Mouse (Mus musculus) thymus, adult 2 months (tissue): Measurements from ENCODE around the gene Malsu1.
A peak's percentile ranks its signal among the peaks of the same experiment; 100 is the strongest.

Experiments
- CTCF ChIP-seq: fragments of 200-500 bp; IDR thresholded peaks from 2 replicates; pipeline ENCODE4 v1.5.1; 2012; ENCODE audit warnings: mild to moderate bottlenecking, control low read depth, low read length, moderate library complexity, borderline replicate concordance; ENCODE audit not compliant: control insufficient read depth, poor library complexity, insufficient read depth; ENCODE audit errors: extremely low read depth
- POLR2A ChIP-seq: fragments of 200-500 bp; IDR thresholded peaks from 2 replicates; pipeline ENCODE4 v1.6.1; 2012; ENCODE audit warnings: mild to moderate bottlenecking, low read length, control low read depth, moderate library complexity; ENCODE audit not compliant: control insufficient read depth, poor library complexity, insufficient read depth; ENCODE audit errors: extremely low read depth

DNA sequence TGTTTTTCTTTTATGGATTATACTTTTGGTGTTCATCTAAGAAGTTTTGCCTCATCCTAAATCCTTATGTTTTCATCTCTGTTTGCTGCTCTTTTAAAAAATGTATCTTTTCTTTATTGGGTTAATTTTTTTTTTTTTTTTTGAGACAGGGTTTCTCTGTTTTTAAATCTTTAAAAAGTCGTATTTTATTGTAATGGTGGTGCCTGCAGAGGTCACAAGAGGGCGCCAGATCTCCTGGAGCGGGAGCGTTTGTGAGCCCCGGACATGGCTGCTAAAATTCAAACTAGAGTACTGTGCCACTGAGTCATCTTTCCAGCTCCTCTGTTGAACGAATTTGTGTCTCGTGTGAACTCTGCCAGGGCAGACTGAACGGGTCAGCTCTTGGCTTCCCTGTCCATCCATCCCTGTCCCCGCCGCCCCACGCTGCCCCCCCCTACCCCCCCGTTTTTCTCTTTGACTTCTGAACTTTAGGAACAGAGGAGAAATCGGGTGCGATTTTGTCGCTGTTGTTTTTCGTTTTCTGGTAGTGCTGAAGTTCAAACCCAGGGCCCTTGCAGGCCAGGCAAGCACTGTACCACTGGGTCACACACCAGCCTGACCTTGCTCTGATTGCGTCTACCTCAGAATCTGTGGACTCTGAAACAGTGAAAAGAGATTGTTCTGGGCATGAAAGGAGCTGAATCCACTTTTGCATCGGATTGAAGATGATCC lies 34.0 kb upstream of the Malsu1 start:
- TF ChIP-seq POLR2A = no peak
- TF ChIP-seq CTCF = peak; percentile 77
